Mouse (Mus musculus) MEL (cell line): ENCODE measurements around the gene Lzts2. TPM values are rescaled to one million over a fixed set of nuclear protein-coding genes. Genes with fewer than 3 reads are reported as not detected.
A peak's percentile ranks its signal among the peaks of the same experiment; 100 is the strongest.

ENCODE experiments used
- DNase-seq: peaks from one replicate; pipeline ENCODE4 v3.0.0; 2011; ENCODE audit warnings: low read depth, low spot score
- H3K27ac ChIP-seq: 2 replicates; pipeline ENCODE4 v1.5.1; 2012; ENCODE audit warnings: low read depth, mild to moderate bottlenecking, control low read depth, low read length, moderate library complexity; ENCODE audit not compliant: control insufficient read depth
- H3K27me3 ChIP-seq, 2 experiments: fragments of 150-350 bp in 1 of 2; sonication (generic) in 1 of 2; 2 replicates each; pipeline ENCODE4 v1.6.1; 2012; ENCODE audit warnings: low read length in 2 of 2, mild to moderate bottlenecking in 2 of 2, improper control_type of control experiment in 1 of 2, moderate library complexity in 1 of 2; ENCODE audit not compliant: insufficient read depth in 2 of 2, control insufficient read depth in 1 of 2
- H3K36me3 ChIP-seq, 2 experiments: 2 replicates each; pipeline ENCODE4 v1.6.1; 2012 to 2014; ENCODE audit warnings: low read length in 2 of 2, improper control_type of control experiment in 1 of 2, inconsistent platforms in 1 of 2, mild to moderate bottlenecking in 1 of 2; ENCODE audit not compliant: insufficient read depth in 2 of 2, control insufficient read depth in 1 of 2
- H3K4me1 ChIP-seq, 2 experiments: fragments of 150-350 bp in 1 of 2; sonication (generic) in 1 of 2; 2 replicates each; pipeline ENCODE4 v1.6.1; 2012; ENCODE audit warnings: low read length in 2 of 2, improper control_type of control experiment in 1 of 2, mild to moderate bottlenecking in 1 of 2; ENCODE audit not compliant: insufficient read depth in 2 of 2, control insufficient read depth in 1 of 2
- H3K4me3 ChIP-seq, 2 experiments: fragments of 150-350 bp in 1 of 2; sonication (generic) in 1 of 2; 2 replicates each; pipeline ENCODE4 v1.5.1; 2012; ENCODE audit warnings: low read depth in 2 of 2, low read length in 2 of 2, mild to moderate bottlenecking in 2 of 2, moderate library complexity in 2 of 2, control low read depth in 1 of 2, improper control_type of control experiment in 1 of 2; ENCODE audit not compliant: control insufficient read depth in 1 of 2, insufficient read depth in 1 of 2
- H3K79me2 ChIP-seq: 2 replicates; pipeline ENCODE4 v1.6.1; 2012; ENCODE audit warnings: mild to moderate bottlenecking, low read length, moderate library complexity; ENCODE audit not compliant: control insufficient read depth, poor library complexity, insufficient read depth
- H3K9ac ChIP-seq: 2 replicates; pipeline ENCODE4 v1.6.1; 2012; ENCODE audit warnings: low read depth, mild to moderate bottlenecking, control low read depth, low read length, moderate library complexity; ENCODE audit not compliant: control insufficient read depth, poor library complexity, severe bottlenecking
- H3K9me3 ChIP-seq: fragments of 150-350 bp; sonication (generic); replicated peaks from 2 replicates; pipeline ENCODE4 v1.6.1; 2012; ENCODE audit warnings: mild to moderate bottlenecking, low read length, improper control_type of control experiment, moderate library complexity; ENCODE audit not compliant: insufficient read depth
- CHD1 ChIP-seq: IDR thresholded peaks from 2 replicates; pipeline ENCODE4 v1.6.1; 2012; ENCODE audit warnings: low read depth, mild to moderate bottlenecking, inconsistent platforms, low read length, improper control_type of control experiment
- CTCF ChIP-seq, 3 experiments: IDR thresholded peaks in 2 of 3; conservative IDR thresholded peaks in 1 of 3; 2 replicates each; pipeline ENCODE4 v1.5.1; 2011 to 2012; ENCODE audit warnings: low read length in 3 of 3, low read depth in 2 of 3, mild to moderate bottlenecking in 2 of 3, improper control_type of control experiment in 1 of 3, inconsistent platforms in 1 of 3, mixed read lengths in 1 of 3, moderate library complexity in 1 of 3; ENCODE audit not compliant: control insufficient read depth in 1 of 3, insufficient read depth in 1 of 3, poor library complexity in 1 of 3, severe bottlenecking in 1 of 3
- E2F4 ChIP-seq: IDR thresholded peaks from 2 replicates; pipeline ENCODE4 v1.6.1; 2011; ENCODE audit warnings: low read depth, low read length, improper control_type of control experiment, borderline replicate concordance
- ELF1 ChIP-seq: IDR thresholded peaks from 2 replicates; pipeline ENCODE4 v1.6.1; 2014; ENCODE audit warnings: low read depth, mild to moderate bottlenecking, inconsistent platforms, low read length, improper control_type of control experiment, moderate library complexity
- EP300 ChIP-seq, 2 experiments: IDR thresholded peaks; 2 replicates each; pipeline ENCODE4 v1.6.1; 2011; ENCODE audit warnings: improper control_type of control experiment in 2 of 2, low read length in 2 of 2, low read depth in 1 of 2, mild to moderate bottlenecking in 1 of 2
- GABPA ChIP-seq: IDR thresholded peaks from 2 replicates; pipeline ENCODE4 v1.6.1; 2012; ENCODE audit warnings: low read depth, mild to moderate bottlenecking, inconsistent platforms, low read length, improper control_type of control experiment, moderate library complexity
- GATA1 ChIP-seq: IDR thresholded peaks from 2 replicates; pipeline ENCODE4 v1.6.1; 2011; ENCODE audit warnings: low read depth, low read length, improper control_type of control experiment
- HCFC1 ChIP-seq: IDR thresholded peaks from 2 replicates; pipeline ENCODE4 v1.6.1; 2012; ENCODE audit warnings: low read depth, mild to moderate bottlenecking, inconsistent platforms, low read length, improper control_type of control experiment, moderate library complexity
- KAT2A ChIP-seq: conservative IDR thresholded peaks from 2 replicates; pipeline ENCODE4 v1.6.1; 2012; ENCODE audit warnings: low read depth, low read length, improper control_type of control experiment, inconsistent platforms
- MAFK ChIP-seq: IDR thresholded peaks from 2 replicates; pipeline ENCODE4 v1.6.1; 2011; ENCODE audit warnings: low read depth, mild to moderate bottlenecking, low read length, improper control_type of control experiment, borderline replicate concordance
- MAX ChIP-seq: IDR thresholded peaks from 2 replicates; pipeline ENCODE4 v1.6.1; 2011; ENCODE audit warnings: low read length, improper control_type of control experiment
- MAZ ChIP-seq: IDR thresholded peaks from 2 replicates; pipeline ENCODE4 v1.6.1; 2012; ENCODE audit warnings: low read depth, mild to moderate bottlenecking, inconsistent platforms, low read length, improper control_type of control experiment
- MXI1 ChIP-seq: IDR thresholded peaks from 2 replicates; pipeline ENCODE4 v1.6.1; 2011; ENCODE audit warnings: mild to moderate bottlenecking, low read depth, low read length, improper control_type of control experiment
- MYB ChIP-seq: IDR thresholded peaks from 2 replicates; pipeline ENCODE4 v1.6.1; 2011; ENCODE audit warnings: mild to moderate bottlenecking, low read depth, low read length, improper control_type of control experiment
- MYC ChIP-seq: IDR thresholded peaks from 2 replicates; pipeline ENCODE4 v1.6.1; 2011; ENCODE audit warnings: low read depth, mild to moderate bottlenecking, low read length, improper control_type of control experiment, moderate library complexity
- POLR2A ChIP-seq, 2 experiments: IDR thresholded peaks; 2 replicates each; pipeline ENCODE4 v1.6.1; 2011 to 2012; ENCODE audit warnings: low read length in 2 of 2, mild to moderate bottlenecking in 2 of 2, control low read depth in 1 of 2, improper control_type of control experiment in 1 of 2, low read depth in 1 of 2, moderate library complexity in 1 of 2; ENCODE audit not compliant: control insufficient read depth in 1 of 2, insufficient read depth in 1 of 2, poor library complexity in 1 of 2
- POLR2AphosphoS2 ChIP-seq: IDR thresholded peaks from 2 replicates; pipeline ENCODE4 v1.6.1; 2011; ENCODE audit warnings: low read length, improper control_type of control experiment
- POLR2AphosphoS5 ChIP-seq: IDR thresholded peaks from 2 replicates; pipeline ENCODE4 v1.6.1; 2012; ENCODE audit warnings: low read depth, borderline replicate concordance, mild to moderate bottlenecking, inconsistent platforms, low read length, moderate library complexity, mixed read lengths
- RAD21 ChIP-seq: IDR thresholded peaks from 2 replicates; pipeline ENCODE4 v1.6.1; 2011; ENCODE audit warnings: mild to moderate bottlenecking, low read depth, low read length, improper control_type of control experiment
- RCOR1 ChIP-seq: IDR thresholded peaks from 2 replicates; pipeline ENCODE4 v1.6.1; 2012; ENCODE audit warnings: low read depth, mild to moderate bottlenecking, inconsistent platforms, low read length, improper control_type of control experiment
- SIN3A ChIP-seq: IDR thresholded peaks from 2 replicates; pipeline ENCODE4 v1.6.1; 2012; ENCODE audit warnings: low read length, improper control_type of control experiment, inconsistent platforms
- SMC3 ChIP-seq: IDR thresholded peaks from 2 replicates; pipeline ENCODE4 v1.6.1; 2011; ENCODE audit warnings: low read depth, low read length, improper control_type of control experiment
- TAL1 ChIP-seq: IDR thresholded peaks from 2 replicates; pipeline ENCODE4 v1.6.1; 2012; ENCODE audit warnings: mild to moderate bottlenecking, inconsistent platforms, low read length, moderate library complexity, mixed read lengths
- TCF12 ChIP-seq: IDR thresholded peaks from 2 replicates; pipeline ENCODE4 v1.6.1; 2014; ENCODE audit warnings: low read depth, mild to moderate bottlenecking, inconsistent platforms, low read length, improper control_type of control experiment, moderate library complexity
- UBTF ChIP-seq: IDR thresholded peaks from 2 replicates; pipeline ENCODE4 v1.6.1; 2012; ENCODE audit warnings: low read depth, mild to moderate bottlenecking, inconsistent platforms, low read length, improper control_type of control experiment, moderate library complexity, borderline replicate concordance; ENCODE audit not compliant: insufficient read depth
- USF1 ChIP-seq: IDR thresholded peaks from 2 replicates; pipeline ENCODE4 v1.6.1; 2014; ENCODE audit warnings: low read depth, mild to moderate bottlenecking, inconsistent platforms, low read length, improper control_type of control experiment, moderate library complexity
- USF2 ChIP-seq, 2 experiments: IDR thresholded peaks; 2 replicates each; pipeline ENCODE4 v1.6.1; 2011 to 2012; ENCODE audit warnings: improper control_type of control experiment in 2 of 2, low read length in 2 of 2, borderline replicate concordance in 1 of 2, inconsistent platforms in 1 of 2, low read depth in 1 of 2, mild to moderate bottlenecking in 1 of 2; ENCODE audit not compliant: insufficient read depth in 1 of 2
- ZKSCAN1 ChIP-seq: IDR thresholded peaks from 2 replicates; pipeline ENCODE4 v1.6.1; 2012; ENCODE audit warnings: low read depth, mild to moderate bottlenecking, inconsistent platforms, low read length, improper control_type of control experiment, moderate library complexity
- ZMIZ1 ChIP-seq: IDR thresholded peaks from 2 replicates; pipeline ENCODE4 v1.6.1; 2012; ENCODE audit warnings: low read depth, mild to moderate bottlenecking, inconsistent platforms, low read length, improper control_type of control experiment, moderate library complexity
- ZNF384 ChIP-seq: IDR thresholded peaks from 2 replicates; pipeline ENCODE4 v1.6.1; 2012; ENCODE audit warnings: low read depth, mild to moderate bottlenecking, inconsistent platforms, low read length, improper control_type of control experiment
- polyA plus RNA-seq, 2 experiments: library from polyadenylated mRNA; stranded (reverse) in 1 of 2; unstranded in 1 of 2; fragments of >175 nt in 1 of 2; fragments of >200 nt in 1 of 2; gene quantifications; 2 replicates each; pipeline versions ENCODE4 v1.2.1 to v1.2.4; 2012; ENCODE audit warnings: low replicate concordance in 2 of 2, low read depth in 1 of 2; ENCODE audit not compliant: insufficient read length in 2 of 2, insufficient read depth in 1 of 2, missing spikeins in 1 of 2
- total RNA-seq: library from RNA; depleted of rRNA; stranded (reverse); fragments of 300-350 nt; gene quantifications from 2 replicates; pipeline ENCODE4 v1.2.3, GENCODE M21; 2012

The Lzts2 gene
- total and polyA plus RNA-seq, 3 experiments: 4.0 to 13.1 TPM; not detected in 1

GRCm38 (mm10) chr19:45067758-45068510 is 53.7 kb downstream of the Lzts2 start (continued):
- TF ChIP-seq MAX: 0 out of 2 replicates have a peak, but pooled peaks have one; percentile 41
- no peak for TF ChIP-seq ELF1
- TF ChIP-seq MAZ: no peak
- no peak for TF ChIP-seq E2F4
- no peak for TF ChIP-seq CTCF (IDR thresholded peaks at IDR 0.05 in 2 of 3, conservative IDR thresholded peaks at IDR 0.05 in 1 of 3; ENCODE audit: control insufficient read depth in 1 of 3, insufficient read depth in 1 of 3, low read depth in 2 of 3, low read length in 3 of 3, poor library complexity in 1 of 3, severe bottlenecking in 1 of 3)
- TF ChIP-seq POLR2AphosphoS2: no peak
- TF ChIP-seq ZKSCAN1: no peak
- TF ChIP-seq CHD1: no peak
- no peak for TF ChIP-seq UBTF
- no peak for TF ChIP-seq KAT2A
- no peak for TF ChIP-seq USF1
- TF ChIP-seq USF2 (IDR thresholded peaks at IDR 0.05; ENCODE audit: borderline replicate concordance in 1 of 2, insufficient read depth in 1 of 2, low read depth in 1 of 2, low read length in 2 of 2): no peak
- TF ChIP-seq RCOR1: peak; percentile 71
- peak in 1 of 2 experiments; percentile 33; a peak in 1 of 4 replicates for TF ChIP-seq POLR2A (IDR thresholded peaks at IDR 0.05; ENCODE audit: control insufficient read depth in 1 of 2, insufficient read depth in 1 of 2, low read depth in 1 of 2, low read length in 2 of 2, poor library complexity in 1 of 2)
- no peak for TF ChIP-seq SMC3
- peak; percentile 70 for TF ChIP-seq TAL1
- peak; percentile 73 for TF ChIP-seq MAFK
- 0 out of 2 replicates have a peak, but pooled peaks have one; percentile 47 for TF ChIP-seq HCFC1
- TF ChIP-seq GATA1: peak; percentile 98
- no peak; the same call in none of the 2 replicates for TF ChIP-seq ZNF384
- no peak for TF ChIP-seq ZMIZ1

GRCm38 (mm10) chr19:45073871-45074542 is 59.8 kb downstream of the Lzts2 start:
- Histone ChIP-seq H3K36me3 (peaks cover 0 to 15% of the 10 kb centered on the region in 2 experiments; a peak in 2 of 4 replicates), H3K4me1 (peaks cover 0 to 23% of the 10 kb centered on the region in 2 experiments; a peak in 2 of 4 replicates), H3K27me3 (peaks cover 0 to 6% of the 10 kb centered on the region in 2 experiments; a peak in 1 of 4 replicates), H3K9ac (peak overlapping the region; percentile 86), H3K27ac (peak overlapping the region; percentile 98), H3K4me3 (peak overlapping the region; percentile 75 to 77), H3K79me2 (peaks cover 5% of the 10 kb centered on the region; the same call in 1 of the 2 replicates), H3K9me3 (no peaks in the 10 kb centered on the region)
- peak; percentile 97 for DNase-seq
- TF ChIP-seq MXI1 (0 out of 2 replicates have a peak, but pooled peaks have one; percentile 63), ZKSCAN1 (no peak), EP300 (IDR thresholded peaks at IDR 0.05; ENCODE audit: low read depth in 1 of 2, low read length in 2 of 2) (peak; percentile 24 to 29; a peak in 1 of 4 replicates), TCF12 (no peak), MYC (peak; percentile 90), KAT2A (no peak; the same call in 1 of the 2 replicates), RAD21 (peak; percentile 57), POLR2AphosphoS2 (no peak), GABPA (no peak), ZMIZ1 (no peak), ELF1 (no peak), SIN3A (peak; percentile 87), E2F4 (no peak), GATA1 (0 out of 2 replicates have a peak, but pooled peaks have one; percentile 13), HCFC1 (no peak; the same call in 1 of the 2 replicates), MAZ (no peak), MYB (peak; percentile 71), POLR2AphosphoS5 (no peak), MAX (peak; percentile 51), POLR2A (IDR thresholded peaks at IDR 0.05; ENCODE audit: control insufficient read depth in 1 of 2, insufficient read depth in 1 of 2, low read depth in 1 of 2, low read length in 2 of 2, poor library complexity in 1 of 2) (no peak)
